Mouse (Mus musculus) thymus, adult 2 months (tissue): ENCODE measurements around the gene Fcf1. TPM values are rescaled to one million over a fixed set of nuclear protein-coding genes. Genes with fewer than 3 reads are reported as not detected.

Experiments used
- DNase-seq: peaks from one replicate; pipeline ENCODE4 v3.0.0; 2021
- H3K27ac ChIP-seq: fragments of 200-500 bp; 2 replicates; pipeline ENCODE4 v1.5.1; 2012; ENCODE audit warnings: low read length, control low read depth; ENCODE audit not compliant: control insufficient read depth, insufficient read depth
- H3K27me3 ChIP-seq: fragments of 200-500 bp; 2 replicates; pipeline ENCODE4 v1.6.1; 2012; ENCODE audit warnings: mild to moderate bottlenecking, low read length, moderate library complexity, mixed read lengths; ENCODE audit not compliant: control insufficient read depth, insufficient read depth
- H3K36me3 ChIP-seq: fragments of 200-500 bp; 2 replicates; pipeline ENCODE4 v1.6.1; 2012; ENCODE audit warnings: mild to moderate bottlenecking, low read length, moderate library complexity; ENCODE audit not compliant: control insufficient read depth, insufficient read depth
- H3K4me1 ChIP-seq: fragments of 200-500 bp; replicated peaks from 2 replicates; pipeline ENCODE4 v1.6.1; 2012; ENCODE audit warnings: low read length; ENCODE audit not compliant: control insufficient read depth, insufficient read depth
- H3K4me3 ChIP-seq: fragments of 200-500 bp; 2 replicates; pipeline ENCODE4 v1.5.1; 2012; ENCODE audit warnings: mild to moderate bottlenecking, low read length, control low read depth, moderate library complexity; ENCODE audit not compliant: control insufficient read depth, insufficient read depth
- CTCF ChIP-seq: fragments of 200-500 bp; IDR thresholded peaks from 2 replicates; pipeline ENCODE4 v1.5.1; 2012; ENCODE audit warnings: mild to moderate bottlenecking, control low read depth, low read length, moderate library complexity, borderline replicate concordance; ENCODE audit not compliant: control insufficient read depth, poor library complexity, insufficient read depth; ENCODE audit errors: extremely low read depth
- POLR2A ChIP-seq: fragments of 200-500 bp; IDR thresholded peaks from 2 replicates; pipeline ENCODE4 v1.6.1; 2012; ENCODE audit warnings: mild to moderate bottlenecking, low read length, control low read depth, moderate library complexity; ENCODE audit not compliant: control insufficient read depth, poor library complexity, insufficient read depth; ENCODE audit errors: extremely low read depth
- WGBS: fragments of 180-500 bp; shearing (Covaris S2); methylation state at CpG from one replicate; pipeline ENCODE4 v1.1.7; 2018; 5-methylcytosine and 5-hydroxymethylcytosine counted together
- polyA plus RNA-seq: library from polyadenylated mRNA; depleted of rRNA; stranded (reverse); fragments of >200 nt; gene quantifications from 2 replicates; pipeline ENCODE4 v1.2.3, GENCODE M21; 2012

Fcf1 gene
- polyA plus RNA-seq, 1 experiment: 66.2 TPM

GRCm38 (mm10) chr12:84968831-84969655, 1.7 kb upstream of the Fcf1 start:
- H3K27me3 ChIP-seq: no peaks in the 10 kb centered on the region
- 62% methylated on average over 16 of the region's 16 CpGs for WGBS
- TF ChIP-seq CTCF (no peak), POLR2A (no peak)
- peaks cover 11% of the 10 kb centered on the region for H3K4me1 ChIP-seq
- H3K36me3 ChIP-seq: peaks cover 18% of the 10 kb centered on the region
- no peak for DNase-seq
- H3K4me3 ChIP-seq: no peak overlapping the region
- no peak overlapping the region for H3K27ac ChIP-seq

DNA sequence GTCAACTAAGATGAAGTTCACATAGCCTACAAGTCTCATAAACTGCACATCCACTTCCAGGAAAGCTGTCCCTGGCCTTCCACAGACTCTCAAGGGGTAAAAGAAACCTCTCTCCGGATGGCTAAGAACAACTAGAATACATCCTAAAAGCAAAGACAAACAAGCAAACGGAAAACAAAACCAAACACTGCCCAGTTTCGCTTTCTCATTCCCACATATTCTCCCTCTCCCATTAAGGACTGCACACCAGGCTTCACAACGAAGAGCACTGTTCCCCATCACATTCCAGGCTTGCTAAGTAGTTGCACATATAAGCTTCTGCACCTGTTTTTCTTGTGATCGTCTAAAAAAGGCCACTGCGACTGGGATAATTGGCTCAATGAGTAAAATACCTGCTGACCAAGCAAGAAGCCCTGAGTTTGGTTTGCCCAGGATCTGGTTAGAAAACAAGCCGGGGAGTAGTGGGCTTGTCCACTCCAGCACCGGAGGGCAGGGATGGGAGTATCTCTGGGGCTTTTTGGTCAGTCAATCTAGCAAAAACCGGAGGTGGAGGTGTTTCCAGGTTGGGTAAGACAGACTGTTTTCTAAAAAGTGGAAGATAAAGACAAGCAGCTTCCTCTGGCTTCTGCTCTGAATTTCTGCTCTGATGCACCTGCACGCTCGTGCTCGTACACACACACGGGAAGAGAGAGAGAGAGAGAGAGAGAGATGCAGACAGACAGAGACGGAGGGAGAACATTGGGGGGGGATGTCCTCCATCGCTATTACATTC, 855 bp upstream of the Fcf1 start:
- Histone ChIP-seq H3K27ac (peak overlapping the region; percentile 69), H3K4me3 (peak overlapping the region; percentile 98), H3K36me3 (peaks cover 23% of the 10 kb centered on the region), H3K4me1 (peaks cover 11% of the 10 kb centered on the region), H3K27me3 (no peaks in the 10 kb centered on the region)
- peak; percentile 27 for DNase-seq
- TF ChIP-seq CTCF (no peak), POLR2A (no peak)
- WGBS: 19% methylated on average over 15 of the region's 15 CpGs

DNA sequence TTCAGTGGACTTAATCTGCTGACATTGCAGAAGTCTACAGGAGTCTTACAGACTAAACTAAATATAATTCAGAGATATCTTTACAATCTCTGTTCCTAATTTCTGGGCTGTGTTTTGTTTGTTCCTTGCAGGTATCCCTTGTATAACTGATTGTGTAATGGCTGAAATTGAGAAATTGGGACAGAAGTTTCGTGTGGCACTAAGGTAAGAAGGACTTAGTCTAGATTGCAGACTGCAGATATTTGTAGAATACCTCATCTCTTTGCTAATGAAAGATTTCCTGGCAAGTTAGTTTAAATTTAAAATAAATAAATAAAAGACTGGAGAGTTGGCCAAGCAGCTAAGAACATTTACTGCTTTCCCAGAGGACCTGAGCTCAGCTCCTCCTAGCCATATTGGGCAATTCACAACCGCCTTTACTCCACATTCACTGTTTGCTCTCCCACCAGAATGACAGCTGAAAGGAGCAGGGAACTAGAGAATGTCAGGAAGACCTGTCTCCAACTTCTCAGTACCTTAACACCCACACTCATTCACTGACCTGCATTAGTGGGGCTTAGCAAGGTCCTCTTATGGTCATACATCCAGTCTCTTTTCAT, 8.7 kb downstream of the Fcf1 start:
- WGBS: 95% methylated on average over 2 of the region's 2 CpGs
- DNase-seq: no peak

GRCm38 (mm10) chr12:84989456-84989855, 18.8 kb downstream of the Fcf1 start:
- no peaks in the 10 kb centered on the region for H3K27me3 ChIP-seq
- H3K27ac ChIP-seq: no peak overlapping the region
- H3K4me1 ChIP-seq: no peaks in the 10 kb centered on the region
- peaks cover 1% of the 10 kb centered on the region; the same call in 1 of the 2 replicates for H3K36me3 ChIP-seq
- 77% methylated on average over 4 of the region's 4 CpGs for WGBS
- TF ChIP-seq POLR2A (no peak), CTCF (no peak)
- H3K4me3 ChIP-seq: no peak overlapping the region
- DNase-seq: no peak

More for the DNA sequence above, 8.7 kb downstream of the Fcf1 start:
- Histone ChIP-seq H3K27ac (no peak overlapping the region), H3K4me3 (no peak overlapping the region), H3K36me3 (peaks cover 85% of the 10 kb centered on the region), H3K27me3 (no peaks in the 10 kb centered on the region), H3K4me1 (no peaks in the 10 kb centered on the region)
- TF ChIP-seq POLR2A (no peak), CTCF (no peak)

DNA sequence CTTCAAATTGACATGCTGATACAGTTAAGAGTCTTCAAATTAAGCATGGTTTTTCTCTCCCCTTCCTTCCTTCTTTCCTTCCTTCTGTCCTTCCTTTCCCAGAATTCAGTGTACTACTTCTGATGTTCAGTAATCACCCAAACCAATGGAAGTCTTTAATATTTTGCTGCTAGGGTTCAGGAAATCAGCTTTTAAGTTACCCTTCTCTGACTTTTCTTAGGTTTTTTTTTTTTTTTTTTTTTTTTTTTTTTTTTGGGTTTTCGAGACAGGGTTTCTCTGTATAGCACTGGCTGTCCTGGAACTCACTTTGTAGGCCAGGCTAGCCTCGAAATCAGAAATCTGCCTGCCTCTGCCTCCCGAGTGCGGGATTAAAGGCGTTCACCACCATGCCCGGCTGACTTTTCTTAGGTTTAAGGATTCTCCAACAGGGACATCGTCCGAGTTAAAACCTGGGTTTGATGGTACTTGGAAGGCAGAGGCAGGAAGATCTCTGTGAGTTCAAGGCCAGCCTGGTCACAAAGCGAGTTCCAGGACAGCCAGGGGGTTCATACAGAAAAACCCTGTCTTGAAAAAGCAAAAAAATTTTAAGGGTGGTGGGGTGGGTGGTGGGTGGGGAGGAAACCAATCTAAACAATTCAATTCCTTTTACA, 24.5 kb downstream of the Fcf1 start:
- H3K27ac ChIP-seq: no peak overlapping the region
- no peak overlapping the region for H3K4me3 ChIP-seq
- no peaks in the 10 kb centered on the region for H3K36me3 ChIP-seq
- peaks cover 11% of the 10 kb centered on the region for H3K4me1 ChIP-seq
- DNase-seq: no peak
- no peaks in the 10 kb centered on the region for H3K27me3 ChIP-seq
- no peak for TF ChIP-seq CTCF
- 96% methylated on average over 9 of the region's 9 CpGs for WGBS

DNA sequence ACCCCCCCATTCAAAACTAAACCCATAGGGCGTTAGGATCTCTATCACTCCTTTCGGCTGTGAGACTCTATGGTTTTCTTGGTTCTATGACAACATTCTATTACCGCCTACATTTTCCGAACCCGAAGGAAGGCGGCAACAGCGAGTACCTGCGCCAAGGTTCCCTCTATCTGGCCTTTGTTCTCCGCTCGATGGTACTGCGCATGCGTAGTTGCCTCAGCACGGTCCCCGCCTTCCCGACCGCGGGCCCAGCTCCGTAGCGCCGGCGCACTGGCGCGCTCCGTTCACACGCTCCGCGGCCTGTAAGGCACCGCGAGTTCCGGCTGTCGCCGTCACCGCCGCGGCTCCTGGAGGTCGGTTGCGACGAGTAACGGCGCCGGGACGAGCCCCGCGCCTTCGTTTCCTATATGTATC, 25.4 kb downstream of the Fcf1 start, which contains the start of gene Ylpm1:
Ylpm1 (plus strand) TSS at position 239 of the 414 bp plus-strand sequence.
- peak; percentile 67; the same call in 1 of the 2 replicates for TF ChIP-seq CTCF
- TF ChIP-seq POLR2A: peak; percentile 92
- H3K4me1 ChIP-seq: peaks cover 11% of the 10 kb centered on the region
- peak within 1 kb of the TSS; percentile 21; the same call in 1 of the 2 replicates for H3K27ac ChIP-seq
- peak within 1 kb of the TSS; percentile 76 for H3K4me3 ChIP-seq
- peak; percentile 94 for DNase-seq
- WGBS: under 1% methylated on average over 45 of the region's 45 CpGs
- H3K27me3 ChIP-seq: no peaks in the 10 kb centered on the region
- no peaks in the 10 kb centered on the region for H3K36me3 ChIP-seq
